Mouse (Mus musculus) embryonic facial prominence, embryonic 10.5 days (tissue): ENCODE data around the gene Cmss1. TPM values are rescaled to one million over a fixed set of nuclear protein-coding genes. Genes with fewer than 3 reads are reported as not detected.

Source experiments
- DNase-seq: peaks from one replicate; pipeline ENCODE4 v3.0.0-alpha.2; 2017; ENCODE audit warnings: low spot score
- H3K27ac ChIP-seq: fragments of 300-500 bp; sonication (generic); replicated peaks from 2 replicates; pipeline ENCODE4 v1.5.1; 2016; ENCODE audit warnings: mild to moderate bottlenecking
- H3K27me3 ChIP-seq: fragments of 300-500 bp; sonication (generic); replicated peaks from 2 replicates; pipeline ENCODE4 v1.6.1; 2016; ENCODE audit warnings: low read depth, mild to moderate bottlenecking; ENCODE audit not compliant: poor library complexity, severe bottlenecking
- H3K36me3 ChIP-seq: fragments of 300-500 bp; sonication (generic); replicated peaks from 2 replicates; pipeline ENCODE4 v1.6.1; 2016; ENCODE audit warnings: mild to moderate bottlenecking, moderate library complexity
- H3K4me1 ChIP-seq: fragments of 300-500 bp; sonication (generic); 2 replicates; pipeline ENCODE4 v1.6.1; 2016
- H3K4me3 ChIP-seq: fragments of 300-500 bp; sonication (generic); 2 replicates; pipeline ENCODE4 v1.5.1; 2016; ENCODE audit warnings: mild to moderate bottlenecking, moderate library complexity
- H3K9me3 ChIP-seq: fragments of 300-500 bp; sonication (generic); 2 replicates; pipeline ENCODE4 v1.6.1; 2016; ENCODE audit warnings: mild to moderate bottlenecking
- WGBS: fragments of 180-500 bp; shearing (Covaris S2); methylation state at CpG from one replicate; pipeline ENCODE4 v1.1.7; 2016; 5-methylcytosine and 5-hydroxymethylcytosine counted together
- polyA plus RNA-seq: library from polyadenylated mRNA; unstranded; fragments of >200 nt; fragmentation: Nextera tagmentation; extraction: Ambion mirVana; gene quantifications from 2 replicates; pipeline ENCODE4 v1.2.1, GENCODE M21; 2016

Gene Cmss1
- polyA plus RNA-seq, 1 experiment from 2014 or later: 58.1 TPM

DNA sequence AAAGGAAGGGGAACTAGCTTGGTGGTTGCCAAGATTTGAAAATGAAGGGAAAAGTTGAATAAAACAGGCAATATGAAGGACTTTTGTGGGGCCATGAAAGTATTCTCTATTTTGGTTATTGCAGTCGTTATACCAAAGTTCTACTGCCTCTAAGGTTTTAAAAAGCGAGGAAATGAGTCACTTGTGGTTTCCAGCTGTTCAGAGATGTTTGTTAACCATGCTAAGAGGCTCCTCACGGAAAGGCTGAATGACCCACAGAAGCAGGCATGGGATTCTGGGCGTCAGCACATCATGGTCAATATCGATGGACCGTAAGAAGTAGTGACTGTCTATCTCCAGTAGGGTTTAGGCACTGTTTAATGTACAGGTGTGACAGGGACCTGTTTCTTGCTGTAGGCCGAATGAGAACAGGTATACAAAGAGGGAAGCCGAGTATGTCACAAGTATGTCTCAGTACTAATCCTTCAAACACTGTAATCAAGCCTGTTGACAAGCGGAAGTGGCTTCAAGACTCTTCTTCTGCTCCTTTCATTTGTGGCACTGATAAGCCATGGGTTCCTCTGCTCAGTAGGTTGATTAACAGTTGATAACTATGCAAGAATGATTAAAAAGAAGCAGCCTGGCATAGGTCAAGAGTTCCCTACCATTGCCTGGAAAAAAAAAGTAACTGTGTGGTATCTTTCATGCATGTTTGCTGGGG lies 227.9 kb downstream of the Cmss1 start:
- H3K36me3 ChIP-seq: no peaks in the 10 kb centered on the region
- peaks cover 9% of the 10 kb centered on the region for H3K4me1 ChIP-seq
- H3K27ac ChIP-seq: no peak overlapping the region
- WGBS: 88% methylated on average over 9 of the region's 9 CpGs
- H3K4me3 ChIP-seq: no peak overlapping the region
- DNase-seq: no peak
- peaks cover 3% of the 10 kb centered on the region; the same call in 1 of the 2 replicates for H3K9me3 ChIP-seq
- no peaks in the 10 kb centered on the region for H3K27me3 ChIP-seq

DNA sequence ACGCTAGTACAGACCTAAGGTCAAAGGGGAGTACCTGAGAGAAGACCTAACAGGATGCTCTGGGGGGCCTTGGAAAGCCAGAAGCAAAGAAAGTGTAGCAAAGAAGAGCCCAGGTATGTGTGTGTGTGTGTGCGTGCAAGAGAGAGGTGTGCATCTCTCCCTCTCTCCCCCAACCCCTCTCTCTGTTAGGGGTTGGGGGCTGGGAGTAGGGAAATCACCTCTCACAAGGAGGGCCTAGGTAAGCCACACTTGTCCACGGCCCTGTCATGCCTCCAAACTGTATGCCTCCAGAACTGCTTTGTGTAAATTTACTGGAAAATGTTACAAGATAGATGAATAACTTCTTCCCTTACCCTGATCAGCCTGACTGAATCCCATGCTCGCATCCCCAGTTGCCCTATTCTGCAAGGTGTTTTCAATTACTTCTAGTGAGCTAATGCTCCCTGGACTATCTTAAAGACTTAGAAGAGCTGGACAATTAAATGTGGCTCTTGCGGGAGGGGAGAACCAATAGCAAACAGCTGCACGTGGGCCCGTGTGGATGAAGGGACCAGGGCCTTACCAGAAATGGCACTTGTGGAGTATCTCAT lies 231.3 kb downstream of the Cmss1 start:
- Histone ChIP-seq H3K27me3 (no peaks in the 10 kb centered on the region), H3K4me1 (peaks cover 11% of the 10 kb centered on the region), H3K4me3 (no peak overlapping the region), H3K9me3 (no peaks in the 10 kb centered on the region), H3K27ac (peak overlapping the region; percentile 7; the same call in 1 of the 2 replicates), H3K36me3 (no peaks in the 10 kb centered on the region)
- WGBS: 67% methylated on average over 7 of the region's 7 CpGs
- DNase-seq: no peak

DNA sequence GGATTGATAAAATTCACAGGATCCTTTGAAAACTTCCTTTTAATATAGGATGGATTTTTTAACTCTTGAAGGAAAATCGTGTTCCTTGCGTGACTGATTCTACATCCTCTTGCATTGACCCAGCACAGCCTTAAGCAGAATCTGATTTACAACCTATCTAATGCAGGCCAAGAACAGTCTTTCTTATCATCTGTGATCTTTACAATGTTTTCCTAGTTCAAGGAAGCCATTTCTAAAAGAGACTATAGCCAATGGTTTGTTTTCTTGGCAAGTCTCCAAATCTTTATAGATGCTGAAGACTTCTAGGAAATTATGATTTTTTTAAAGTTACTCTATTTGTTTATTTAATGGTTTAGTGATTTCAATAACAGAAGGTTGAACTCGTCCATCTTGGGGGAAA lies 234.5 kb downstream of the Cmss1 start:
- no peak for DNase-seq
- 91% methylated on average over 3 of the region's 3 CpGs for WGBS

DNA sequence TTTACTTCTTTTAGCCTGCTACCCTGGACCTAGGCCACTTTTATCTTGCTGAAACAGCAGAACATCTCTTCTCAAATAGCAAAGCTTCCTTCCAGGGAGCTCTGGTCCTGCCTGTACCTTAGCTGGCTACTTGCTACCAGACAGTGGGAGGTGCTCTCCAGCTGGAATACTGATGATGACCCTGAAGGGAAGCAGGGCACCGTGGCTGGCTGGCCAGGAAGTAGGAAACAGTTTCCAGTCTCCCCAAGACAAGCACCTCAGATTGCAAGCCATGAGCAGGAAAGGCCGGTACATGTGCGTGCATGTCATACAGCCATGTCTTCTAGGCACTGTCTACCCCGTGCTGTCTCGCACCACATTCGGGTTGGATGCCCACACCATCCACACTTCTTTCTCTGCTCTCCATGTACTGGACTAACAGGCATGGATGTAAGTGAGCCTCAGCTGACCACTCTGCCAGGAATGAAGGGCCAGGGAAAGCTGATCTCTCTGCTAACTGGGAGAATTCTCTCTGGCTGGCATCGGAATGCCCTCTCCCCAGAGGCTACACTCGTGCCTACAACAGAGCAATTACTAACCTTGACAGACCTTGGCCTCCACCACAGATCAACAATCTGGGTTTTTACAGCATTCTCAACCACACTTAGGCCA lies 236.7 kb downstream of the Cmss1 start:
- no peaks in the 10 kb centered on the region for H3K36me3 ChIP-seq
- no peaks in the 10 kb centered on the region; the same call in 1 of the 2 replicates for H3K27me3 ChIP-seq
- no peaks in the 10 kb centered on the region for H3K9me3 ChIP-seq
- H3K27ac ChIP-seq: peak overlapping the region; percentile 48
- H3K4me3 ChIP-seq: no peak overlapping the region
- no peak for DNase-seq
- H3K4me1 ChIP-seq: peaks cover 51% of the 10 kb centered on the region
- WGBS: 70% methylated on average over 8 of the region's 8 CpGs

More for the DNA sequence above, 234.5 kb downstream of the Cmss1 start:
- Histone ChIP-seq H3K9me3 (no peaks in the 10 kb centered on the region), H3K4me3 (no peak overlapping the region), H3K27ac (no peak overlapping the region), H3K36me3 (no peaks in the 10 kb centered on the region), H3K4me1 (peaks cover 42% of the 10 kb centered on the region), H3K27me3 (no peaks in the 10 kb centered on the region; the same call in 1 of the 2 replicates)

DNA sequence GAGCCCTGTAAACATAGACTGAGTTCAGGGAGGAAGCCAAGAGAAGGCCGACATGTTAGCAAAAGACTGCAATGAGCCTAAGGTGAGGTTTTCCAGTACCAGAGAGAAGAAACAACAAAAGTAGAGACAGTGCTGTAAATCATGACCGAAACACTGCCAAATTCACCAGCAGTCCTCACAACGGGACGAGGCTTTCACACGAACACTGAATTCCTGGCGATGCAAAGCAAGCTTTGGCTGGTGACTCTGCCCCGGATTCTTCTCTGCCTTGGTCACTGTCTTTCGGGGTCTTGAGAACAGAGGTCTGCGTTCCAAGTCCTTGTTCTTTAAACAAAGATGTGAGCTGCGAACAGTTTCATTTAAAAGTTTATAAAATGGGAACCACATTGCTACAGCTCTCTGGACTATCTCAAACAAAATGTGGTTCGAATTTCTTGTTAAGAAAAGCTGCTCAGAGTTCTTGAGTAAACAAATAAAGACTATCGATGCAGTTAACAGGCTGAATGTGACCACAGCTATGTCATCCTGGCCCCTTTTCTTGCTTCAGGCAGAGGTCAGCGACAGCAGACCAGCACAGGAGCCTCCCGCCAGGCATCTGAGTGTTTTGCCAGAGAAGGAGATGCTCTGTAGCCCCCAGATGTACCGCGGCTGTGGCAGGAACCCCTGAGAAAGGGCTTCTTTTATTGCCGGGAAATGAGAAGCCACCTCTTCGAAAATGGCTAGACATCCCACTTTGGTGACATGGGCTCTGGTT lies 239.5 kb downstream of the Cmss1 start:
- H3K4me3 ChIP-seq: no peak overlapping the region
- no peaks in the 10 kb centered on the region for H3K36me3 ChIP-seq
- WGBS: 44% methylated on average over 18 of the region's 18 CpGs
- peak overlapping the region; percentile 73 for H3K27ac ChIP-seq
- no peak for DNase-seq
- H3K4me1 ChIP-seq: peaks cover 66% of the 10 kb centered on the region
- no peaks in the 10 kb centered on the region for H3K9me3 ChIP-seq
- H3K27me3 ChIP-seq: no peaks in the 10 kb centered on the region; the same call in 1 of the 2 replicates

DNA sequence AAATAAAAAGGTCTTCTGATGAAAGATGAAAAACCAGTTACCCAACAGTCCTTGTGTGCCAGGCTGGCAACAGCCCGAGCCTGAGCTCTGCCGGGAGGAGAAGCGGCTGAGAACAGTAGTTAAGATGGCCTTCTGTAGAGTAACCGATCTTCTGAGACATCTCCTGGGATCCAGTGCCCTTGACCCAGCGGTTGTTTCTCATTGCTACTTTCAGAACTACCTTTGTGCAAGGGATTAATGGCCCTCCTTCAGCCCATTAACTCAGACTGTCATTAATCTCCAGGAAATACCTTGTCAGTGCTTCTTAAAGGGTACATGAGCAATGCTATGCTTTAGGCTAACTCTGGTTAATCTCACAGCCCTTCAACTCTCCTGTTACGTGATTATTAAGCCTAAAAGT lies 240.5 kb downstream of the Cmss1 start:
- no peak overlapping the region for H3K4me3 ChIP-seq
- H3K4me1 ChIP-seq: peaks cover 66% of the 10 kb centered on the region
- H3K9me3 ChIP-seq: no peaks in the 10 kb centered on the region
- H3K36me3 ChIP-seq: no peaks in the 10 kb centered on the region
- peak; percentile 49 for DNase-seq
- H3K27me3 ChIP-seq: no peaks in the 10 kb centered on the region; the same call in 1 of the 2 replicates
- WGBS: 49% methylated on average over 6 of the region's 6 CpGs
- H3K27ac ChIP-seq: no peak overlapping the region

DNA sequence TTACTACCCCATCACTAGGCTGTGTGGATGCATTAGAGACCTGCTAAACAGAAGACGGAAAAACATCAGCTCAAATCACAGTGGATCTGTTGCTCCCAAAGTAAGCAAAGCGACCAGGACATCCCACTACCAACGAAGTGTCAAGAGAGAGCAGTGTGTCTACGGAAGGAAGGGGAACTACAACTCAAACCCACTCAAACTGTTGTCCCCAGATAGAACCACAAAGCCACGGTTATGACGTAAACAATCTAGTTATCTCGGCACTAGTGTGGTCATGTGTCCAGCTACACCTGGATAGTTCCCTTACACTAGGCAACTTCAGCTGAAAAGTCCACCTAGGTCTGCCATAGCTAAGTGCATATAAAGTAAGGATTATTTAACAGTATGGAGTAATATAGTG lies 242.2 kb downstream of the Cmss1 start:
- no peak for DNase-seq
- Histone ChIP-seq H3K27me3 (no peaks in the 10 kb centered on the region; the same call in 1 of the 2 replicates), H3K36me3 (no peaks in the 10 kb centered on the region), H3K9me3 (no peaks in the 10 kb centered on the region), H3K27ac (no peak overlapping the region), H3K4me3 (no peak overlapping the region), H3K4me1 (peaks cover 55% of the 10 kb centered on the region)
- WGBS: 91% methylated on average over 7 of the region's 7 CpGs

DNA sequence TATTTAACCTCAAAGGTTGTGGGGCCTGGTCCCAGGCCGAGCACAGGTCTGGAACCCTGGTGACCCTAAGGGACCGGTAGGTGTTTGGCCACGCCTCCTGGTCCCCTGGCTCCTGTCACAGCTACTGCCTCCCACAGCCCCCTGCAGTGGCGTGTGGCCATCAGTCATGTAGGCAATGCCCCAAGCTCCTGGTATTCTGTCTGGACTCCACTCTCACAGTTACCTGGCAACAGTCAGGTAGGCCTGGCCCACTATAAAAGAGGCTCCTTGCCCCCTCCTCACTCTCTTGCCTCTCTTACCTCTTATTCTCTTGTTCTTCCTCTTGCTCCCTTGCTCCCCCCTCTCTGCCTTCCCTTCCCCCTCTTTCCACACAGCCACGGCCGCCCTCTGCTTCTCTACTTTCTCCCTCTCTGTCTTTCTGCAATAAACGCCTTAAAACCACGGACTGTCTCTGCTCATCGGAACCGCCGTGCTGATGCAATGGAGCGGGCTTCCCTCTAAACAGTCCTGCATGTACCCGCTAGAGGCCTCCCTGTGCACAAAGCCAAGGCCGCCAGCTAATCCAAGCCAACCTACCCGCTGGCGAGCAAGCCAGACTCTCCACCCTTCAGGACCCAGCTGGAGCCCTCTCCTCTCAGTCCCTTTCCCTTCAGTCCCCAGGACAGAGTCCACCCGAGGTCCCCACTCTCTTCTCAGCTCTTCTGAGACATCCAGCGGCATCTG lies 243.8 kb downstream of the Cmss1 start:
- DNase-seq: peak; percentile 60
- Histone ChIP-seq H3K4me1 (peaks cover 40% of the 10 kb centered on the region), H3K36me3 (no peaks in the 10 kb centered on the region), H3K4me3 (peak overlapping the region; percentile 28; the same call in 1 of the 2 replicates), H3K9me3 (no peaks in the 10 kb centered on the region), H3K27me3 (no peaks in the 10 kb centered on the region), H3K27ac (peak overlapping the region; percentile 75)
- WGBS: 33% methylated on average over 18 of the region's 18 CpGs

DNA sequence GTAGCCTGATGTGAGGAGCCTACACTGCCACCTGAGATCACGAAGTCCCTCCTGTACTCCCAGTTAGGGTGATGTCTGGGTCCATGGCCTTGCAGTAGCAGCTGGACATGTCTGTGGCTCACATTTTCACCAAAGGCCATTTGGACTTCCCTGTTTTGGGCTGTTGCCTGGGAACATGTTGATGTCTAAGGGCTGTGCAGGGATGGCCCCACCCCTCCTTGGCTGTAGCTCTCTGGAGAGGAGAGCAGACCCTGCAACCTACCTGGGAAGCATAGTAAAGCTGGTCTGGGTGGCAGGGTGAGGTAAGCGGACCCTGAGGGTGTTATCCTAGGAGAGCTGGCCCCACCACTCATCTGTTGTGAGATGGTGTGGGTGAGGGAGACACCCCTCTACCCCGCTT lies 245.9 kb downstream of the Cmss1 start:
- H3K27ac ChIP-seq: no peak overlapping the region
- 91% methylated on average over 3 of the region's 3 CpGs for WGBS
- DNase-seq: no peak

DNA sequence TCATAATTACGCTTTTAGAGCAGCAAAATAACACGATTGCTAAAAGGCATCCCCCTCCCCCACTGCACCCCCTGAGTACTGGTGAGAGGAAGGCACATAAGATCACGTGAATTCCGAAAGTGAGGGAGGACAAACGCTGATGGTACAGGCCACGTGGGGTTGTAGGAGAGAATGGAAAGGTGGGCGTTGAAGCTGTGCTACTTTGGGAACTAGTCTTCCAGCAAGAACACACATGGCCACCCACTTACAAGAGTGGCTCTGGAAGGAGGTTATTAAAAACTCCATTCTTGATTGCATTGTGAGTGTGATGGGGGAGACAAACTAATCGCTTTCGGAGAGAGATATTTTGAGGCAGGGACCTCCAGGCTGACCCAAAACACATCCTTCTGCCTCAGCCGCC lies 247.4 kb downstream of the Cmss1 start:
- H3K4me1 ChIP-seq: peaks cover 19% of the 10 kb centered on the region
- H3K9me3 ChIP-seq: no peaks in the 10 kb centered on the region
- H3K4me3 ChIP-seq: no peak overlapping the region
- H3K36me3 ChIP-seq: no peaks in the 10 kb centered on the region
- no peak for DNase-seq
- no peaks in the 10 kb centered on the region for H3K27me3 ChIP-seq
- no peak overlapping the region for H3K27ac ChIP-seq
- 89% methylated on average over 10 of the region's 10 CpGs for WGBS

More for the DNA sequence above, 245.9 kb downstream of the Cmss1 start:
- no peaks in the 10 kb centered on the region for H3K9me3 ChIP-seq
- H3K4me1 ChIP-seq: peaks cover 23% of the 10 kb centered on the region
- no peaks in the 10 kb centered on the region for H3K27me3 ChIP-seq
- H3K36me3 ChIP-seq: no peaks in the 10 kb centered on the region
- no peak overlapping the region for H3K4me3 ChIP-seq

DNA sequence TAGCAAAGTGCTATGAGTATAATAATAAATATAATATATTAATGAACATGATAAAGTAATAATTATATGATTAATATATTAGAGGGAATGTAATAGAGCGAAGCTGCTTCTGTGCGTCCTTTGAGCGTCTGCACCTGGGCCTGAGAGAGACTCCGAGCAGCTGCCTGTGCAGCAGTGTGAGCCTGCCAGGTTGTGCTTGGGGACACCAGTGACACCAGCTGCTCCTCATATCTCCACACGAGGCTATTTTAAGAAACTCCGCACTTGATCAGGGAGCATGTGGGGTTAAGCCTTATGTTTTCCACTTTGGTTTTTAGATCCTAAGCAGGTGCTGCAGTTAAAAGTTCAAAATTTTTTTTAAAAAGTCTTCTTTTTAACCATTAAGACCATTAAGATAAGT lies 249.7 kb downstream of the Cmss1 start:
- WGBS: 90% methylated on average over 6 of the region's 6 CpGs
- Histone ChIP-seq H3K4me1 (peaks cover 22% of the 10 kb centered on the region), H3K27ac (no peak overlapping the region), H3K27me3 (no peaks in the 10 kb centered on the region), H3K36me3 (no peaks in the 10 kb centered on the region), H3K9me3 (no peaks in the 10 kb centered on the region), H3K4me3 (no peak overlapping the region)
- DNase-seq: no peak

DNA sequence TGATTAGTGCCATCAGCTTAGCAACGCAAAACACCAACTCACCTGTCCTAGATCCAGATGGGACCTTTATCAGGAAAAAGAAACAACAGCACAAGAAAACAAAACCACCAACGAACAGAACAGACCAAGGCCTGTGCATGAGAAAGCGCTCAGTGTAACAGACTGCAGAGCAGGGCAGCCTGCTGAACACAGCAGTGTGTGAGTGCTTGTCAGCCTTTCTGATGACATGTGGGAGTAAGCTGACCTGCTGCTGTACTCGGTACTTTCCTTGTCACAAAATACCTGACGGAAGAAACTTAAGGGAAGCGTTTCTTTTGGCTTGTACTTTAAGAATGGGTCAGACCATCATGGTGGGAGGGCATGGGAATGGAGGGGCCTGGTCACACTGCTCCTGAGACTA lies 250.2 kb downstream of the Cmss1 start:
- Histone ChIP-seq H3K27me3 (no peaks in the 10 kb centered on the region), H3K27ac (no peak overlapping the region), H3K9me3 (no peaks in the 10 kb centered on the region), H3K36me3 (no peaks in the 10 kb centered on the region), H3K4me1 (peaks cover 28% of the 10 kb centered on the region), H3K4me3 (no peak overlapping the region)
- no peak for DNase-seq
- WGBS: 69% methylated on average over 6 of the region's 6 CpGs
